Mouse (Mus musculus) neutrophil, adult 83 days (primary cell): ENCODE results near the gene Tmx1. TPM values are rescaled to one million over a fixed set of nuclear protein-coding genes. Genes with fewer than 3 reads are reported as not detected.

Experiments used
- total RNA-seq, 2 experiments: library from RNA; stranded (reverse); gene quantifications; one replicate each; pipeline ENCODE4 v1.2.4; 2023

Tmx1 gene
- 10 to 100 TPM; 31.9 to 33.7 TPM for total RNA-seq

GRCm38 (mm10) chr12:70452726-70453645, at the start of gene Tmx1:
TSS of gene Tmx1 (plus strand) at chr12:70453095.

Other genes starting within 250 kb of the Tmx1 start
- gene Pygl, start 221.6 kb upstream of the Tmx1 start, total RNA-seq = 100 to 1,000 TPM; 654 to 729 TPM
- under 1 TPM; 0.13 to 0.15 TPM for gene Trim9, start 105.5 kb upstream of the Tmx1 start, total RNA-seq